Mouse (Mus musculus) forebrain, embryonic 14.5 days (tissue): ENCODE measurements around the gene Cacnb1. TPM values are rescaled to one million over a fixed set of nuclear protein-coding genes. Genes with fewer than 3 reads are reported as not detected.

Experiments used
- ATAC-seq: fragments of 200-750 bp; cut with Nextera tagmentation; 2 replicates; pipeline ENCODE4 v1.8.0; 2017; ENCODE audit warnings: mild to moderate bottlenecking, moderate library complexity
- DNase-seq: peaks from one replicate; pipeline ENCODE4 v3.0.0-alpha.2; 2015; ENCODE audit warnings: low spot score
- H3K27ac ChIP-seq: fragments of 300-500 bp; sonication (generic); 2 replicates; pipeline ENCODE4 v1.5.1; 2014; ENCODE audit warnings: low read depth, mild to moderate bottlenecking, control low read depth, low read length, moderate library complexity
- H3K27me3 ChIP-seq: fragments of 300-500 bp; sonication (generic); replicated peaks from 2 replicates; pipeline ENCODE4 v1.6.1; 2014; ENCODE audit warnings: low read length, control low read depth, mixed read lengths; ENCODE audit not compliant: control insufficient read depth, insufficient read depth
- H3K36me3 ChIP-seq: fragments of 300-500 bp; sonication (generic); 2 replicates; pipeline ENCODE4 v1.6.1; 2014; ENCODE audit warnings: low read length, control low read depth; ENCODE audit not compliant: control insufficient read depth, insufficient read depth
- H3K4me1 ChIP-seq: fragments of 300-500 bp; sonication (generic); 2 replicates; pipeline ENCODE4 v1.6.1; 2014; ENCODE audit warnings: antibody characterized with exemption, low read length, control low read depth; ENCODE audit not compliant: control insufficient read depth, insufficient read depth
- H3K4me2 ChIP-seq: fragments of 300-500 bp; sonication (generic); 2 replicates; pipeline ENCODE4 v1.6.1; 2014; ENCODE audit warnings: mild to moderate bottlenecking, control low read depth, low read length
- H3K4me3 ChIP-seq: fragments of 300-500 bp; sonication (generic); 2 replicates; pipeline ENCODE4 v1.5.1; 2014; ENCODE audit warnings: low read depth, low read length, control low read depth
- H3K9ac ChIP-seq: fragments of 300-500 bp; sonication (generic); 2 replicates; pipeline ENCODE4 v1.6.1; 2014; ENCODE audit warnings: mild to moderate bottlenecking, low read length, control low read depth, moderate library complexity
- H3K9me3 ChIP-seq: fragments of 300-500 bp; sonication (generic); replicated peaks from 2 replicates; pipeline ENCODE4 v1.6.1; 2016; ENCODE audit warnings: low read length, control low read depth, mixed read lengths; ENCODE audit not compliant: control insufficient read depth
- WGBS: fragments of 180-500 bp; shearing (Covaris S2); extraction: QIAGEN DNeasy Blood & Tissue Kit; methylation state at CpG from one replicate; pipeline ENCODE4 v1.1.7; 2014; 5-methylcytosine and 5-hydroxymethylcytosine counted together
- polyA plus RNA-seq: library from polyadenylated mRNA; unstranded; fragments of >200 nt; fragmentation: Nextera tagmentation; extraction: Ambion mirVana; gene quantifications from 2 replicates; pipeline ENCODE4 v1.2.1, GENCODE M21; 2014

Cacnb1 gene
- polyA plus RNA-seq, 1 experiment from 2014 or later: 22.1 TPM

GRCm38 (mm10) chr11:98021118-98021517, 1.7 kb downstream of the Cacnb1 start:
- DNase-seq (no peak), ATAC-seq (no peak)
- no peak overlapping the region for H3K27ac ChIP-seq
- H3K27me3 ChIP-seq: no peaks in the 10 kb centered on the region
- peak overlapping the region; percentile 72 for H3K4me3 ChIP-seq
- WGBS: 43% methylated on average over 2 of the region's 2 CpGs
- no peaks in the 10 kb centered on the region for H3K9me3 ChIP-seq
- peak overlapping the region; percentile 83 for H3K9ac ChIP-seq
- peaks cover 22% of the 10 kb centered on the region for H3K36me3 ChIP-seq
- peaks cover 39% of the 10 kb centered on the region for H3K4me1 ChIP-seq
- peak overlapping the region; percentile 57 for H3K4me2 ChIP-seq

GRCm38 (mm10) chr11:98020710-98021109, 2.1 kb downstream of the Cacnb1 start:
- Histone ChIP-seq H3K27ac (peak overlapping the region; percentile 86; the same call in 1 of the 2 replicates), H3K36me3 (peaks cover 26% of the 10 kb centered on the region), H3K9ac (peak overlapping the region; percentile 83), H3K4me1 (peaks cover 35% of the 10 kb centered on the region), H3K4me3 (no peak overlapping the region), H3K9me3 (no peaks in the 10 kb centered on the region), H3K4me2 (peak overlapping the region; percentile 57), H3K27me3 (no peaks in the 10 kb centered on the region)
- 47% methylated on average over 1 of the region's 1 CpGs for WGBS
- ATAC-seq (no peak), DNase-seq (no peak)

- peak; percentile 33; the same call in 1 of the 2 replicates for ATAC-seq
These were observed 2.8 kb downstream of the Cacnb1 start for GRCm38 (mm10) chr11:98019883-98020610.

GRCm38 (mm10) chr11:98018858-98019641, 3.8 kb downstream of the Cacnb1 start:
- DNase-seq (peak; percentile 70), ATAC-seq (peak; percentile 38)
- peak overlapping the region; percentile 53 for H3K9ac ChIP-seq
- peaks cover 35% of the 10 kb centered on the region for H3K4me1 ChIP-seq
- peak overlapping the region; percentile 57 for H3K4me2 ChIP-seq
- peak overlapping the region; percentile 86 for H3K27ac ChIP-seq
- WGBS: 29% methylated on average over 10 of the region's 10 CpGs
- H3K36me3 ChIP-seq: peaks cover 41% of the 10 kb centered on the region
- H3K27me3 ChIP-seq: no peaks in the 10 kb centered on the region
- no peaks in the 10 kb centered on the region for H3K9me3 ChIP-seq
- H3K4me3 ChIP-seq: 0 out of 2 replicates have a peak overlapping the region, but pooled peaks have one; percentile 4

More at GRCm38 (mm10) chr11:98019883-98020610, 2.8 kb downstream of the Cacnb1 start:
- peak; percentile 77 for DNase-seq
- Histone ChIP-seq H3K4me3 (peak overlapping the region; percentile 4; the same call in 1 of the 2 replicates), H3K4me2 (peak overlapping the region; percentile 57), H3K27me3 (no peaks in the 10 kb centered on the region), H3K4me1 (peaks cover 35% of the 10 kb centered on the region), H3K27ac (peak overlapping the region; percentile 86), H3K36me3 (peaks cover 33% of the 10 kb centered on the region), H3K9me3 (no peaks in the 10 kb centered on the region), H3K9ac (peak overlapping the region; percentile 53)
- WGBS: 10% methylated on average over 8 of the region's 8 CpGs

DNA sequence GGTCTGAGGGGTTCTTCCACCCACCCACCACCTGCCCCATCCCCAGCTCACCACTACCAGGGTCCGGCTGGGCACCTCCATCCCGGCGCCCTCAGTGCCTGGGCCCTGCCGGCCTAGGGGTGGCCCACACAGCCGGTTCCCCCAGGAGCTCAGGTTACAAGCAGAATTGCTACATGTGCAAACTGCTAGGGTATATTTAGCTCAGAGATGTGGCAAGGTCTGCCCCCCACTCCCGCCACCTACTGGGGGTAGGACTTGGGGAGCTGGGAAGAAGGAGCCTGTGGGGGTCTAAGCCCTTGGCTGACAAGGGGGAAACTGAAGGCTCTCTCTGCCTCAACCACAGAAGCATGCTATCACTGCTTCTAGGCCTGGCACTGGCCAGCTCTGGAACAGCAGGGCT, 4.6 kb downstream of the Cacnb1 start:
- ATAC-seq: no peak
- DNase-seq: no peak
- 72% methylated on average over 6 of the region's 6 CpGs for WGBS
- H3K27ac ChIP-seq: no peak overlapping the region
- no peaks in the 10 kb centered on the region for H3K9me3 ChIP-seq
- H3K36me3 ChIP-seq: peaks cover 42% of the 10 kb centered on the region
- no peaks in the 10 kb centered on the region for H3K27me3 ChIP-seq
- H3K9ac ChIP-seq: peak overlapping the region; percentile 17; the same call in 1 of the 2 replicates
- no peak overlapping the region for H3K4me2 ChIP-seq
- H3K4me3 ChIP-seq: no peak overlapping the region
- H3K4me1 ChIP-seq: peaks cover 32% of the 10 kb centered on the region

GRCm38 (mm10) chr11:98016824-98017223, 6.0 kb downstream of the Cacnb1 start:
- no peak overlapping the region for H3K4me3 ChIP-seq
- H3K9me3 ChIP-seq: no peaks in the 10 kb centered on the region
- 90% methylated on average over 4 of the region's 4 CpGs for WGBS
- ATAC-seq (no peak), DNase-seq (no peak)
- H3K4me1 ChIP-seq: peaks cover 29% of the 10 kb centered on the region
- no peaks in the 10 kb centered on the region for H3K27me3 ChIP-seq
- no peak overlapping the region for H3K4me2 ChIP-seq
- no peak overlapping the region for H3K9ac ChIP-seq
- no peak overlapping the region for H3K27ac ChIP-seq
- peaks cover 48% of the 10 kb centered on the region for H3K36me3 ChIP-seq

DNA sequence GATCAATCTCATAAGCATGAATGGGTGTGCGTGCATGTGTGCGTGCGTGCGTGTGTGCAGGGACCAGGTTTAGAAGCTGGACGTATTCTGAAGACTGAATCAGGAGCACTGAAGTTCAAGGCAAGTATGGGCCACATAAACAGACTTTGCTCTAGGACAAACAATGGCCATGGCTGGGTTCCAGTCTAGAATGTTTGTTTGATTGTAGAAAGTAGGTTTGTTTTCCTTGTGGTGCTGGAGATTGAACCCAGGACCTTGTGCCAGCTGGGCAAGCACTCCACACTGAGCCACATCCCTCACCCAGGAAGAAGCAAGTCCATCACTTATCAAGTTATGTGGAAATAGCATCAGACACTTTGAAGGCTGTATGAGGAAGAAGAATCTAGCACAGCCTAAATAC, 6.7 kb downstream of the Cacnb1 start:
- peaks cover 54% of the 10 kb centered on the region for H3K36me3 ChIP-seq
- ATAC-seq: no peak
- H3K4me3 ChIP-seq: no peak overlapping the region
- DNase-seq: no peak
- no peak overlapping the region for H3K9ac ChIP-seq
- H3K4me1 ChIP-seq: peaks cover 25% of the 10 kb centered on the region
- H3K27me3 ChIP-seq: no peaks in the 10 kb centered on the region
- no peak overlapping the region for H3K27ac ChIP-seq
- H3K9me3 ChIP-seq: no peaks in the 10 kb centered on the region
- WGBS: 96% methylated on average over 5 of the region's 5 CpGs
- no peak overlapping the region for H3K4me2 ChIP-seq

DNA sequence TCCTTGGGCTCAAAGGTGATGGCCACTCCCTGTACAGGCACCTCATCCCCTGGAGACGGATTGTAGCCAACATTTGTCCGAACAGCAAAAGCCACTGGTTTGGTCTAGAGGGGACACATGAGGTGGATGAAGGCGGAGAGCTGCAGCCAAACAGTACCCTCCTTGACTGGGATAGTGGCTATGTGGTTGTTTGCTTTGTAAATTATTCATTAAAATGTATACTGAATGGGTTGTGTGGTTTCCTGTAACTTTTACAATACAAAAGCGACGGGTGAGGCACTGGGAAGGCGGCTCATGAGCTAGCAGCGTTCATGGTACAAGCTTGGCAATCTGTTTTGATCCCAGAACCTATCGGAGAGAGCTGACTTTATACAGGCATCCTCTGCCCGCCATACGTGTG, 10.0 kb downstream of the Cacnb1 start:
- no peaks in the 10 kb centered on the region for H3K9me3 ChIP-seq
- no peak overlapping the region for H3K4me2 ChIP-seq
- no peaks in the 10 kb centered on the region for H3K4me1 ChIP-seq
- H3K36me3 ChIP-seq: peaks cover 81% of the 10 kb centered on the region
- DNase-seq (no peak), ATAC-seq (no peak)
- 84% methylated on average over 10 of the region's 10 CpGs for WGBS
- no peak overlapping the region for H3K27ac ChIP-seq
- H3K4me3 ChIP-seq: no peak overlapping the region
- no peak overlapping the region for H3K9ac ChIP-seq
- H3K27me3 ChIP-seq: no peaks in the 10 kb centered on the region
